Mouse (Mus musculus) megakaryocyte, embryonic 14.5 days (primary cell): ENCODE data around the gene Fbxo39.

Experiments
- FLI1 ChIP-seq: IDR thresholded peaks from 2 replicates; pipeline ENCODE4 v1.6.1; 2012; ENCODE audit warnings: low read length, inconsistent platforms, mixed read lengths
- GATA1 ChIP-seq: IDR thresholded peaks from 3 replicates; pipeline ENCODE4 v1.6.1; 2012; ENCODE audit warnings: mixed read lengths, low read length, inconsistent platforms, borderline replicate concordance

GRCm38 (mm10) chr11:72266207-72266959, 47.9 kb upstream of the Fbxo39 start:
- TF ChIP-seq GATA1 = no peak
- TF ChIP-seq FLI1 = no peak
